Mouse (Mus musculus) liver, adult 2 months (tissue): Measurements from ENCODE around the gene Smyd4.

ENCODE experiments used
- CTCF ChIP-seq: fragments of 200-500 bp; IDR thresholded peaks from 2 replicates; pipeline ENCODE4 v1.5.1; 2011; ENCODE audit warnings: low read depth, low read length, control low read depth
- POLR2A ChIP-seq: fragments of 200-500 bp; IDR thresholded peaks from 2 replicates; pipeline ENCODE4 v1.6.1; 2011; ENCODE audit warnings: low read length, control low read depth; ENCODE audit not compliant: insufficient read depth; ENCODE audit errors: extremely low read depth

- TF ChIP-seq CTCF (no peak), POLR2A (no peak)
Measured at GRCm38 (mm10) chr11:75448575-75448974, 100.3 kb downstream of the Smyd4 start.
